Mouse (Mus musculus): Measurements from ENCODE around the gene Tom1l2. TPM values are rescaled to one million over a fixed set of nuclear protein-coding genes. Genes with fewer than 3 reads are reported as not detected.

Gene Tom1l2
- polyA plus RNA-seq, 1 experiment, result 180 TPM

GRCm38 (mm10) chr11:60276408-60277093 is 76.2 kb downstream of the Tom1l2 start:
- Histone ChIP-seq H3K4me3 (replicated peaks; ENCODE audit: insufficient read depth, low read depth, low read length) (no peak overlapping the region), H3K27me3 (ENCODE audit: control insufficient read depth, insufficient read depth, low read length) (no peaks in the 10 kb centered on the region), H3K27ac (ENCODE audit: insufficient read depth, low read length) (no peak overlapping the region), H3K4me1 (ENCODE audit: control insufficient read depth, insufficient read depth, low read length) (peaks cover 20% of the 10 kb centered on the region)
- WGBS, result 75% methylated on average over 6 of the region's 6 CpGs
- TF ChIP-seq POLR2A (IDR thresholded peaks at IDR 0.05; ENCODE audit: borderline replicate concordance, insufficient read depth, low read length) (no peak), CTCF (IDR thresholded peaks at IDR 0.05; ENCODE audit: borderline replicate concordance, insufficient read depth, low read depth, low read length) (no peak)
- peak in 1 of 2 experiments; percentile 53 for DNase-seq

GRCm38 (mm10) chr11:60273273-60273805 is 79.4 kb downstream of the Tom1l2 start:
- H3K27ac ChIP-seq (ENCODE audit: insufficient read depth, low read length), result 0 out of 2 replicates have a peak overlapping the region, but pooled peaks have one; percentile 4
- 19% methylated on average over 5 of the region's 5 CpGs for WGBS
- H3K4me1 ChIP-seq (ENCODE audit: control insufficient read depth, insufficient read depth, low read length), result peaks cover 9% of the 10 kb centered on the region
- peak; percentile 51 for DNase-seq
- no peaks in the 10 kb centered on the region for H3K27me3 ChIP-seq (ENCODE audit: control insufficient read depth, insufficient read depth, low read length)
- no peak overlapping the region for H3K4me3 ChIP-seq (replicated peaks; ENCODE audit: insufficient read depth, low read depth, low read length)
- TF ChIP-seq POLR2A (IDR thresholded peaks at IDR 0.05; ENCODE audit: borderline replicate concordance, insufficient read depth, low read length) (no peak), CTCF (IDR thresholded peaks at IDR 0.05; ENCODE audit: borderline replicate concordance, insufficient read depth, low read depth, low read length) (no peak)

GRCm38 (mm10) chr11:60268563-60268962 is 84.1 kb downstream of the Tom1l2 start:
- no peak for TF ChIP-seq CTCF (IDR thresholded peaks at IDR 0.05; ENCODE audit: borderline replicate concordance, insufficient read depth, low read depth, low read length)
- TF ChIP-seq POLR2A (IDR thresholded peaks at IDR 0.05; ENCODE audit: borderline replicate concordance, insufficient read depth, low read length), result no peak
- no peak overlapping the region for H3K27ac ChIP-seq (ENCODE audit: insufficient read depth, low read length)
- WGBS, result 88% methylated on average over 3 of the region's 3 CpGs

GRCm38 (mm10) chr11:60265271-60265985 is 87.3 kb downstream of the Tom1l2 start:
- peak; percentile 53 to 62 for DNase-seq
- peak overlapping the region; percentile 76 for H3K27ac ChIP-seq (ENCODE audit: insufficient read depth, low read length)
- no peak overlapping the region for H3K4me3 ChIP-seq (replicated peaks; ENCODE audit: insufficient read depth, low read depth, low read length)
- H3K4me1 ChIP-seq (ENCODE audit: control insufficient read depth, insufficient read depth, low read length), result peaks cover 24% of the 10 kb centered on the region
- no peaks in the 10 kb centered on the region for H3K27me3 ChIP-seq (ENCODE audit: control insufficient read depth, insufficient read depth, low read length)
- TF ChIP-seq CTCF (IDR thresholded peaks at IDR 0.05; ENCODE audit: borderline replicate concordance, insufficient read depth, low read depth, low read length), result no peak
- WGBS, result 74% methylated on average over 4 of the region's 4 CpGs

More at GRCm38 (mm10) chr11:60268563-60268962, 84.1 kb downstream of the Tom1l2 start:
- peaks cover 28% of the 10 kb centered on the region for H3K4me1 ChIP-seq (ENCODE audit: control insufficient read depth, insufficient read depth, low read length)
- H3K4me3 ChIP-seq (replicated peaks; ENCODE audit: insufficient read depth, low read depth, low read length), result no peak overlapping the region
- H3K27me3 ChIP-seq (ENCODE audit: control insufficient read depth, insufficient read depth, low read length), result no peaks in the 10 kb centered on the region
- no peak for DNase-seq

- no peak for TF ChIP-seq CTCF (IDR thresholded peaks at IDR 0.05; ENCODE audit: borderline replicate concordance, insufficient read depth, low read depth, low read length)
- TF ChIP-seq POLR2A (IDR thresholded peaks at IDR 0.05; ENCODE audit: borderline replicate concordance, insufficient read depth, low read length), result no peak
- H3K4me3 ChIP-seq (replicated peaks; ENCODE audit: insufficient read depth, low read depth, low read length), result no peak overlapping the region
- 10% methylated on average over 1 of the region's 1 CpGs for WGBS
- DNase-seq, result peak; percentile 89 to 93
- H3K4me1 ChIP-seq (ENCODE audit: control insufficient read depth, insufficient read depth, low read length), result peaks cover 24% of the 10 kb centered on the region
- H3K27ac ChIP-seq (ENCODE audit: insufficient read depth, low read length), result peak overlapping the region; percentile 34; the same call in 1 of the 2 replicates
- no peaks in the 10 kb centered on the region for H3K27me3 ChIP-seq (ENCODE audit: control insufficient read depth, insufficient read depth, low read length)
Measured at GRCm38 (mm10) chr11:60264651-60265050, 88.1 kb downstream of the Tom1l2 start.

- no peaks in the 10 kb centered on the region for H3K27me3 ChIP-seq (ENCODE audit: control insufficient read depth, insufficient read depth, low read length)
- no peak for TF ChIP-seq POLR2A (IDR thresholded peaks at IDR 0.05; ENCODE audit: borderline replicate concordance, insufficient read depth, low read length)
- H3K27ac ChIP-seq (ENCODE audit: insufficient read depth, low read length), result no peak overlapping the region
- no peak for DNase-seq
- peaks cover 35% of the 10 kb centered on the region for H3K4me1 ChIP-seq (ENCODE audit: control insufficient read depth, insufficient read depth, low read length)
- H3K4me3 ChIP-seq (replicated peaks; ENCODE audit: insufficient read depth, low read depth, low read length), result no peak overlapping the region
- whole genome bisulfite sequencing, result 90% methylated on average over 4 of the region's 4 CpGs
Measured at GRCm38 (mm10) chr11:60262396-60262795, 90.3 kb downstream of the Tom1l2 start.

GRCm38 (mm10) chr11:60260743-60261142 is 92.0 kb downstream of the Tom1l2 start:
- Histone ChIP-seq H3K4me1 (ENCODE audit: control insufficient read depth, insufficient read depth, low read length) (peaks cover 47% of the 10 kb centered on the region), H3K27ac (ENCODE audit: insufficient read depth, low read length) (no peak overlapping the region), H3K27me3 (ENCODE audit: control insufficient read depth, insufficient read depth, low read length) (no peaks in the 10 kb centered on the region), H3K4me3 (replicated peaks; ENCODE audit: insufficient read depth, low read depth, low read length) (no peak overlapping the region)
- no peak for DNase-seq
- TF ChIP-seq CTCF (IDR thresholded peaks at IDR 0.05; ENCODE audit: borderline replicate concordance, insufficient read depth, low read depth, low read length) (no peak), POLR2A (IDR thresholded peaks at IDR 0.05; ENCODE audit: borderline replicate concordance, insufficient read depth, low read length) (no peak)
- 96% methylated on average over 3 of the region's 3 CpGs for WGBS

GRCm38 (mm10) chr11:60257696-60258095 is 95.0 kb downstream of the Tom1l2 start:
- TF ChIP-seq POLR2A (IDR thresholded peaks at IDR 0.05; ENCODE audit: borderline replicate concordance, insufficient read depth, low read length) (no peak), CTCF (IDR thresholded peaks at IDR 0.05; ENCODE audit: borderline replicate concordance, insufficient read depth, low read depth, low read length) (no peak)
- 78% methylated on average over 2 of the region's 2 CpGs for WGBS
- Histone ChIP-seq H3K4me3 (replicated peaks; ENCODE audit: insufficient read depth, low read depth, low read length) (no peak overlapping the region), H3K27ac (ENCODE audit: insufficient read depth, low read length) (no peak overlapping the region), H3K4me1 (ENCODE audit: control insufficient read depth, insufficient read depth, low read length) (peaks cover 41% of the 10 kb centered on the region), H3K27me3 (ENCODE audit: control insufficient read depth, insufficient read depth, low read length) (no peaks in the 10 kb centered on the region)
- DNase-seq, result no peak
